ENCODE assay signal across 8 mouse cellular contexts in the genomic region with DNA sequence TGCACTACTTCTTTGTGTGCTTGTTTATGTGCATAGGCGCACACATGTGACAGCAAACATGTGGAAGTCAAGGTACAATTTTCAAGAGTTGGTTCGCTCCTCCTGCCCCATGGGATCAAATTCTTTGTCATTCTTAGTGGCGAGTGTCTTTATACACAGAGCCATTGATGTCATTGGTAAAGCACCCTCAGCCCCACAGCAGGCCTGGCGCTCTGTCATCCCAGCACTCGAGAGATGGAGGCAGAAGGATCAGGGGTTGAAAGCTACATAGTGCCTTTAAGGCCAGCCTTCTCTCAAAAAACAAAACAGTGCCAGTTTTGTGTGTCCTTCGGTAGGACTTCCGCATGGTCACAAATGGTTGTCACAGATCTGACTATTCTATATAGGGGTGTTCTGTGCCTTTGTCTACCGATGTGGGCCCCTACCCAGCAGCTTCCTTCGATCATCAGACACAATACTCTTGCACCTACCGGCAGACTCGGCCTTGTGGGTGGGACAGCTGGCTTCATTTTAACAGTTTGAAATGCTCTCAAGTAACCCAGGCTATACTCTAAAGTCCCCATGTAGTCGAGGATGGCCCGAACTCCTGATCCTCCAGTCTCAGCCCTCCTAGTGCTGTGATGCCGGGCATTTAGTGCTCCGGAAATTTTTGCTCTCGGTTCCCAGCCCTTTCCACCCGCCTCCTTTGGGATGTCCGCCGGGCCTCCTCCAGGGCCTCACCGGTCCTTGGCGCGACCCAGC. TPM values are rescaled to one million over a fixed set of nuclear protein-coding genes. Genes with fewer than 3 reads are reported as not detected.
DNase-seq lines count a peak whose midpoint lies in the region; ATAC-seq and TF ChIP-seq lines count a peak whose summit lies in the region.

No protein-coding gene starts in this region.

- H3K4me3 ChIP-seq in liver, adult 2 months (ENCODE audit: insufficient read depth, low read depth, low read length), result peak overlapping the region; percentile 77
- peak overlapping the region; percentile 61 for H3K4me3 ChIP-seq in embryonic facial prominence, embryonic 11.5 days (ENCODE audit: low read depth, low read length)
- peak overlapping the region; percentile 80 for H3K4me3 ChIP-seq in hindbrain, embryonic 16.5 days (ENCODE audit: low read length)
- peak overlapping the region; percentile 60 for H3K4me3 ChIP-seq in midbrain, postnatal 0 days (ENCODE audit: low read depth, low read length)

- H3K27me3 ChIP-seq in liver, adult 2 months (ENCODE audit: control insufficient read depth, insufficient read depth, low read length), result no peaks in the 10 kb centered on the region
- no peaks in the 10 kb centered on the region for H3K27me3 ChIP-seq in embryonic facial prominence, embryonic 11.5 days (ENCODE audit: control insufficient read depth, insufficient read depth, low read length)
- no peaks in the 10 kb centered on the region for H3K27me3 ChIP-seq in hindbrain, embryonic 16.5 days (replicated peaks; ENCODE audit: control insufficient read depth, insufficient read depth, low read length)
- no peaks in the 10 kb centered on the region for H3K27me3 ChIP-seq in midbrain, postnatal 0 days (ENCODE audit: insufficient read depth, low read length)

- H3K36me3 ChIP-seq in liver, adult 2 months (ENCODE audit: control insufficient read depth, insufficient read depth, low read length), result no peaks in the 10 kb centered on the region
- no peaks in the 10 kb centered on the region; the same call in 1 of the 2 replicates for H3K36me3 ChIP-seq in embryonic facial prominence, embryonic 11.5 days (replicated peaks; ENCODE audit: control insufficient read depth, insufficient read depth, low read depth, low read length)
- H3K36me3 ChIP-seq in hindbrain, embryonic 16.5 days (ENCODE audit: control insufficient read depth, insufficient read depth, low read length), result peaks cover 9% of the 10 kb centered on the region; the same call in 1 of the 2 replicates
- peaks cover 15% of the 10 kb centered on the region for H3K36me3 ChIP-seq in midbrain, postnatal 0 days (ENCODE audit: insufficient read depth, low read length)

- no peak for TF ChIP-seq POLR2A in liver, adult 2 months (IDR thresholded peaks at IDR 0.05; ENCODE audit: extremely low read depth, insufficient read depth, low read length)

- no peak for DNase-seq in liver, adult 2 months (ENCODE audit: extremely low read depth, low read depth, low spot score)
- no peak for DNase-seq in liver
- no peak for DNase-seq in embryonic facial prominence, embryonic 11.5 days (ENCODE audit: low spot score)
- DNase-seq in midbrain, postnatal 0 days (ENCODE audit: low spot score), result no peak
- DNase-seq in layer of hippocampus, postnatal 10 days (ENCODE audit: low spot score in 2 of 2), result no peak
- DNase-seq in embryo, embryonic 11 days, result no peak

- no peak overlapping the region; the same call in 1 of the 2 replicates for H3K27ac ChIP-seq in liver, adult 2 months (replicated peaks; ENCODE audit: insufficient read depth, low read depth, low read length)
- H3K27ac ChIP-seq in embryonic facial prominence, embryonic 11.5 days (replicated peaks; ENCODE audit: low read depth, low read length), result no peak overlapping the region
- peak overlapping the region; percentile 93 for H3K27ac ChIP-seq in hindbrain, embryonic 16.5 days (ENCODE audit: low read depth, low read length)
- H3K27ac ChIP-seq in midbrain, postnatal 0 days (ENCODE audit: low read depth, low read length), result peak overlapping the region; percentile 84

- H3K9me3 ChIP-seq in embryonic facial prominence, embryonic 11.5 days (replicated peaks; ENCODE audit: control insufficient read depth, low read length), result no peaks in the 10 kb centered on the region
- H3K9me3 ChIP-seq in hindbrain, embryonic 16.5 days (ENCODE audit: control insufficient read depth, low read length), result no peaks in the 10 kb centered on the region
- H3K9me3 ChIP-seq in midbrain, postnatal 0 days (ENCODE audit: low read length), result no peaks in the 10 kb centered on the region

- no peak; the same call in 1 of the 2 replicates for ATAC-seq in embryonic facial prominence, embryonic 11.5 days (replicated peaks; ENCODE audit: insufficient number of reproducible peaks, low FRiP score, low TSS enrichment, low read depth)
- peak; percentile 0 for ATAC-seq in hindbrain, embryonic 16.5 days
- no peak for ATAC-seq in midbrain, postnatal 0 days (ENCODE audit: low FRiP score)
- ATAC-seq in megakaryocyte-erythroid progenitor cell, adult 5-6 weeks (replicated peaks; ENCODE audit: low FRiP score, low TSS enrichment, poor library complexity, severe bottlenecking), result no peak

- peak overlapping the region; percentile 86 for H3K9ac ChIP-seq in liver, adult 2 months (ENCODE audit: low read depth, low read length)
- H3K9ac ChIP-seq in embryonic facial prominence, embryonic 11.5 days (replicated peaks; ENCODE audit: low read length), result peak overlapping the region; percentile 50
- H3K9ac ChIP-seq in hindbrain, embryonic 16.5 days (ENCODE audit: low read depth, low read length), result peak overlapping the region; percentile 87
- peak overlapping the region; percentile 67 for H3K9ac ChIP-seq in midbrain, postnatal 0 days (replicated peaks; ENCODE audit: low read length, poor library complexity, severe bottlenecking)

- peaks cover 20% of the 10 kb centered on the region; the same call in 1 of the 2 replicates for H3K79me2 ChIP-seq in liver, adult 2 months (ENCODE audit: control insufficient read depth, insufficient read depth, low read length)

- WGBS in liver, adult 2 months, result 27% methylated on average over 22 of the region's 22 CpGs
- 28% methylated on average over 22 of the region's 22 CpGs for WGBS in embryonic facial prominence, embryonic 11.5 days
- WGBS in hindbrain, embryonic 16.5 days, result 23% methylated on average over 22 of the region's 22 CpGs
- 22% methylated on average over 22 of the region's 22 CpGs for WGBS in midbrain, postnatal 0 days

- peaks cover 6% of the 10 kb centered on the region for H3K4me1 ChIP-seq in liver, adult 2 months (ENCODE audit: control insufficient read depth, insufficient read depth, low read length)
- H3K4me1 ChIP-seq in embryonic facial prominence, embryonic 11.5 days (ENCODE audit: control insufficient read depth, insufficient read depth, low read length), result no peaks in the 10 kb centered on the region
- peaks cover 21% of the 10 kb centered on the region for H3K4me1 ChIP-seq in hindbrain, embryonic 16.5 days (ENCODE audit: control insufficient read depth, insufficient read depth, low read depth, low read length)
- H3K4me1 ChIP-seq in midbrain, postnatal 0 days (ENCODE audit: insufficient read depth, low read length), result peaks cover 15% of the 10 kb centered on the region

- H3K4me2 ChIP-seq in embryonic facial prominence, embryonic 11.5 days (ENCODE audit: low read depth, low read length), result peak overlapping the region; percentile 46
- H3K4me2 ChIP-seq in hindbrain, embryonic 16.5 days (ENCODE audit: low read length), result peak overlapping the region; percentile 81
- peak overlapping the region; percentile 62 for H3K4me2 ChIP-seq in midbrain, postnatal 0 days (ENCODE audit: low read depth, low read length, poor library complexity, severe bottlenecking)

- TF ChIP-seq CTCF in liver, adult 2 months (IDR thresholded peaks at IDR 0.05; ENCODE audit: low read depth, low read length), result no peak
- TF ChIP-seq CTCF in midbrain, postnatal 0 days (IDR thresholded peaks at IDR 0.05), result no peak

RNA-seq across cellular contexts. Expression of gene Ndufa11, which starts 1.5 kb away (rescaled TPM):
- 110 and 146 TPM in 2 replicates for total RNA-seq in liver, adult 2 months (2014; rRNA removed)
- 462 and 466 TPM in 2 replicates for polyA plus RNA-seq in liver, adult 2 months (2012; rRNA removed)
- polyA plus RNA-seq in embryonic facial prominence, embryonic 11.5 days (2014; fragmentation: Nextera tagmentation; extraction: Ambion mirVana), result 352 and 362 TPM in 2 replicates
- polyA plus RNA-seq in hindbrain, embryonic 16.5 days (2015; fragmentation: Nextera tagmentation; extraction: Ambion mirVana), result 565 and 621 TPM in 2 replicates
- 335 and 480 TPM in 2 replicates for total RNA-seq in midbrain, postnatal 0 days (2014; rRNA removed)
- 630 and 676 TPM in 2 replicates for polyA plus RNA-seq in midbrain, postnatal 0 days (2015; fragmentation: Nextera tagmentation; extraction: Ambion mirVana)
- total RNA-seq in megakaryocyte-erythroid progenitor cell, adult 5-6 weeks (2014; fragmentation: Nextera tagmentation), result 181 and 226 TPM in 2 replicates
- total RNA-seq in megakaryocyte-erythroid progenitor cell, adult 5-6 weeks (2017), result 75.6 and 167 TPM in 2 replicates
- total RNA-seq in layer of hippocampus, postnatal 10 days (2021), result 100 to 1,000 TPM; 262 to 265 TPM

RNA-seq across cellular contexts. Expression of gene Vmac, which starts 1.7 kb away (rescaled TPM):
- 8.9 and 10.7 TPM in 2 replicates for total RNA-seq in liver, adult 2 months (2014; rRNA removed)
- polyA plus RNA-seq in liver, adult 2 months (2012; rRNA removed), result 12.3 and 15.2 TPM in 2 replicates
- 14.7 and 15.5 TPM in 2 replicates for polyA plus RNA-seq in embryonic facial prominence, embryonic 11.5 days (2014; fragmentation: Nextera tagmentation; extraction: Ambion mirVana)
- 15.1 and 16.6 TPM in 2 replicates for polyA plus RNA-seq in hindbrain, embryonic 16.5 days (2015; fragmentation: Nextera tagmentation; extraction: Ambion mirVana)
- total RNA-seq in midbrain, postnatal 0 days (2014; rRNA removed), result 32.3 and 36.9 TPM in 2 replicates
- polyA plus RNA-seq in midbrain, postnatal 0 days (2015; fragmentation: Nextera tagmentation; extraction: Ambion mirVana), result 19.2 and 19.8 TPM in 2 replicates
- total RNA-seq in megakaryocyte-erythroid progenitor cell, adult 5-6 weeks (2014; fragmentation: Nextera tagmentation), result 4.5 and 5.5 TPM in 2 replicates
- total RNA-seq in megakaryocyte-erythroid progenitor cell, adult 5-6 weeks (2017), result 4.1 and 7.6 TPM in 2 replicates
- 10 to 100 TPM in 1 of 2 experiments, 1 to 10 TPM in 1; 9.7 to 12.5 TPM for total RNA-seq in layer of hippocampus, postnatal 10 days (2021)

RNA-seq across cellular contexts. Expression of gene Nrtn, which starts 41.2 kb away (rescaled TPM):
- total RNA-seq in liver, adult 2 months (2014; rRNA removed), result 0.83 and 1.3 TPM in 2 replicates
- 1.9 and 3.6 TPM in 2 replicates for polyA plus RNA-seq in liver, adult 2 months (2012; rRNA removed)
- 6.7 and 7.8 TPM in 2 replicates for polyA plus RNA-seq in embryonic facial prominence, embryonic 11.5 days (2014; fragmentation: Nextera tagmentation; extraction: Ambion mirVana)
- 2.4 and 2.5 TPM in 2 replicates for polyA plus RNA-seq in hindbrain, embryonic 16.5 days (2015; fragmentation: Nextera tagmentation; extraction: Ambion mirVana)
- total RNA-seq in midbrain, postnatal 0 days (2014; rRNA removed), result 12.5 and 13.4 TPM in 2 replicates
- 7.4 and 8.0 TPM in 2 replicates for polyA plus RNA-seq in midbrain, postnatal 0 days (2015; fragmentation: Nextera tagmentation; extraction: Ambion mirVana)
- total RNA-seq in megakaryocyte-erythroid progenitor cell, adult 5-6 weeks (2014; fragmentation: Nextera tagmentation), result not detected in 2 replicates
- total RNA-seq in megakaryocyte-erythroid progenitor cell, adult 5-6 weeks (2017), result not detected in 2 replicates
- total RNA-seq in layer of hippocampus, postnatal 10 days (2021), result 1 to 10 TPM; 1.6 to 2.3 TPM

RNA-seq across cellular contexts. Expression of gene Ranbp3, which starts 43.0 kb away (rescaled TPM):
- 14.3 and 18.6 TPM in 2 replicates for total RNA-seq in liver, adult 2 months (2014; rRNA removed)
- 36.2 and 38.7 TPM in 2 replicates for polyA plus RNA-seq in liver, adult 2 months (2012; rRNA removed)
- 105 and 115 TPM in 2 replicates for polyA plus RNA-seq in embryonic facial prominence, embryonic 11.5 days (2014; fragmentation: Nextera tagmentation; extraction: Ambion mirVana)
- polyA plus RNA-seq in hindbrain, embryonic 16.5 days (2015; fragmentation: Nextera tagmentation; extraction: Ambion mirVana), result 100 and 110 TPM in 2 replicates
- total RNA-seq in midbrain, postnatal 0 days (2014; rRNA removed), result 114 and 136 TPM in 2 replicates
- 96.0 and 98.9 TPM in 2 replicates for polyA plus RNA-seq in midbrain, postnatal 0 days (2015; fragmentation: Nextera tagmentation; extraction: Ambion mirVana)
- 81.7 and 94.5 TPM in 2 replicates for total RNA-seq in megakaryocyte-erythroid progenitor cell, adult 5-6 weeks (2014; fragmentation: Nextera tagmentation)
- total RNA-seq in megakaryocyte-erythroid progenitor cell, adult 5-6 weeks (2017), result 50.6 and 58.1 TPM in 2 replicates
- 10 to 100 TPM; 84.9 to 91.7 TPM for total RNA-seq in layer of hippocampus, postnatal 10 days (2021)

RNA-seq across cellular contexts. Expression of gene Dus3l, which starts 48.5 kb away (rescaled TPM):
- 7.2 and 11.9 TPM in 2 replicates for total RNA-seq in liver, adult 2 months (2014; rRNA removed)
- 19.7 and 25.7 TPM in 2 replicates for polyA plus RNA-seq in liver, adult 2 months (2012; rRNA removed)
- 30.1 and 32.3 TPM in 2 replicates for polyA plus RNA-seq in embryonic facial prominence, embryonic 11.5 days (2014; fragmentation: Nextera tagmentation; extraction: Ambion mirVana)
- 97.3 and 99.9 TPM in 2 replicates for polyA plus RNA-seq in hindbrain, embryonic 16.5 days (2015; fragmentation: Nextera tagmentation; extraction: Ambion mirVana)
- total RNA-seq in midbrain, postnatal 0 days (2014; rRNA removed), result 91.0 and 93.8 TPM in 2 replicates
- 103 and 114 TPM in 2 replicates for polyA plus RNA-seq in midbrain, postnatal 0 days (2015; fragmentation: Nextera tagmentation; extraction: Ambion mirVana)
- 21.6 and 28.6 TPM in 2 replicates for total RNA-seq in megakaryocyte-erythroid progenitor cell, adult 5-6 weeks (2014; fragmentation: Nextera tagmentation)
- 13.9 and 17.9 TPM in 2 replicates for total RNA-seq in megakaryocyte-erythroid progenitor cell, adult 5-6 weeks (2017)
- 10 to 100 TPM; 66.7 to 72.0 TPM for total RNA-seq in layer of hippocampus, postnatal 10 days (2021)

Comparison
In these comparisons a context has a peak if more than half of its experiments do, and no peak if none do; other contexts are left out.
1. H3K27ac ChIP-seq: peak in hindbrain, embryonic 16.5 days (single experiment) and midbrain, postnatal 0 days (single experiment); none in liver, adult 2 months (single experiment) and embryonic facial prominence, embryonic 11.5 days (single experiment).
2. Peak in every context shown above with its lines, with median percentiles within 50 percentile points of each other: H3K4me3 ChIP-seq, H3K9ac ChIP-seq and H3K4me2 ChIP-seq.